Comparison of ENCODE assay signal across 8 mouse cellular contexts in the genomic region with DNA sequence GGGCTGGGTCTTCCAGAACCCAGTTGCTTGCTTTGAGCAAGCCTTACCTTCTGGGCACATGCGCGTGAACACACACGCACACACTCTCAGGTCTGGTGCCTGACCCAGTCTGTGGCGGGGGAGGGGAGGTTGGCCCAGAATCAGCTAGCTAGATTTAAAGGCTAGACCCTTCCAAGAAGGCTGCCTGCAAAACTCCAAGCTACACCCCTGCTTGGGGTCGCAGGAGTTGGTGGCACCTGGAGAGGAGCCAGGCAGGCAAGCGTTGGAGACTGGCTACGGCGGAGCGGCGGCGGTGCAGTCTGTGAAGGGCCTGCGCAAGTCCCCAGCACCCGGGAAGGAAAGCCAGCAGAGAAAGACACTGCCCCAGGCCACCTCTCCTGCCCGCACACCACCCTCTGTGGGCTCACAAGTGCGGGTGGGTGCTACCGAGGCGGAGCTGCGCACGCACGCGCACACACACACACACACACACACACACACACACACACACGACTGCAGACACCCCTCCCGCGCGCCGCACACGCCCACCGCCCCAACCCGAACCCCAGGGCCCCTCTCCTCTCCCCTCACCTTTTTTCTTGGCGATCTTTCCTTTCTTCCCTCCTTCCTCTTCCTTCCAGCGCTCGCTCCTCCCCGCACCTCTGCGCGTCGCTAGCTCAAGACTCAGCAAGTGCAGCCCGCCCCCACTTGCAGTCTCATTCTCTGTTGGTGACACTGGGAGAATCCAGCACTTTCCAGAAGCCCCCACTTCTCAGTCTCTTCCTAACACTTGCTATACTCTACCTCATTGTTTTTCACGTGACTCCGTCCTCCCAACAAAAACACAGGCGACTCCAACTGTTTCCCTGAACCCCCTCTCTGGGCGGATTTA. TPM values are rescaled to one million over a fixed set of nuclear protein-coding genes. Genes with fewer than 3 reads are reported as not detected.
A peak's percentile ranks its signal among the peaks of the same experiment; 100 is the strongest.
DNase-seq lines count a peak whose midpoint lies in the region; ATAC-seq and TF ChIP-seq lines count a peak whose summit lies in the region.

No protein-coding gene starts in this region.

- no peak for DNase-seq in G1E (ENCODE audit: low spot score)
- peak; percentile 25 to 47 for DNase-seq in heart, postnatal 10 days
- DNase-seq in layer of hippocampus, postnatal 25 days (ENCODE audit: extremely low spot score in 1 of 2, low spot score in 1 of 2) = peak; percentile 41 to 44
- peak; percentile 37 for DNase-seq in lung, postnatal 36 days
- peak; percentile 58 for DNase-seq in right cerebral cortex, postnatal 14 days
- DNase-seq in yolk sac, embryonic 10.5 days (ENCODE audit: low spot score) = no peak

- peaks cover 13% of the 10 kb centered on the region for H3K4me1 ChIP-seq in G1E (ENCODE audit: insufficient read depth, low read depth, low read length)
- no peaks in the 10 kb centered on the region for H3K4me1 ChIP-seq in bone marrow macrophage, adult 2 months (ENCODE audit: control insufficient read depth, insufficient read depth, low read length)
- H3K4me1 ChIP-seq in embryonic fibroblast, embryonic 13.5 days (ENCODE audit: control insufficient read depth, insufficient read depth, low read length) = peaks cover 4% of the 10 kb centered on the region; the same call in 1 of the 2 replicates

- intact Hi-C loops in heart, postnatal 10 days (cut with DNase I) = no loop called here

- ATAC-seq in G1E (ENCODE audit: extremely low read depth, insufficient number of reproducible peaks, low FRiP score, poor library complexity, severe bottlenecking) = no peak

- no peak for TF ChIP-seq POLR2A in bone marrow macrophage, adult 2 months (IDR thresholded peaks at IDR 0.05; ENCODE audit: borderline replicate concordance, low read depth, low read length)
- TF ChIP-seq POLR2A in embryonic fibroblast, embryonic 13.5 days (IDR thresholded peaks at IDR 0.05; ENCODE audit: low read depth, low read length) = 0 out of 2 replicates have a peak, but pooled peaks have one; percentile 28

- peaks cover 46% of the 10 kb centered on the region for H3K27me3 ChIP-seq in G1E (ENCODE audit: insufficient read depth, low read length)

- no peaks in the 10 kb centered on the region for H3K36me3 ChIP-seq in G1E (replicated peaks)

- H3K9me3 ChIP-seq in G1E (replicated peaks) = no peaks in the 10 kb centered on the region

- no peak for TF ChIP-seq CTCF in G1E (IDR thresholded peaks at IDR 0.05; ENCODE audit: low read depth, low read length)
- no peak for TF ChIP-seq CTCF in bone marrow macrophage, adult 2 months (IDR thresholded peaks at IDR 0.05; ENCODE audit: low read depth, low read length)
- TF ChIP-seq CTCF in embryonic fibroblast, embryonic 13.5 days (IDR thresholded peaks at IDR 0.05; ENCODE audit: borderline replicate concordance, insufficient read depth, low read length) = no peak

- peak overlapping the region; percentile 53; the same call in 1 of the 2 replicates for H3K4me3 ChIP-seq in G1E (ENCODE audit: low read depth, low read length)
- peak overlapping the region; percentile 68 for H3K4me3 ChIP-seq in bone marrow macrophage, adult 2 months (ENCODE audit: insufficient read depth, low read length)
- H3K4me3 ChIP-seq in embryonic fibroblast, embryonic 13.5 days (ENCODE audit: insufficient read depth, low read length) = peak overlapping the region; percentile 47

- H3K27ac ChIP-seq in bone marrow macrophage, adult 2 months (ENCODE audit: insufficient read depth, low read depth, low read length) = no peak overlapping the region
- no peak overlapping the region for H3K27ac ChIP-seq in embryonic fibroblast, embryonic 13.5 days (ENCODE audit: insufficient read depth, low read length)

RNA-seq across cellular contexts. Expression of gene Ociad2, which starts 2.6 kb away (rescaled TPM):
- total RNA-seq in G1E (2014; fragmentation: Nextera tagmentation) (not detected in 2 replicates), G1E (2017) (0.76 and 1.1 TPM in 2 replicates)
- polyA plus RNA-seq in G1E (2012) = not detected in 2 replicates
- 1.3 and 1.4 TPM in 2 replicates for polyA plus RNA-seq in bone marrow macrophage, adult 2 months (2012; ENCODE audit: insufficient read depth, insufficient read length, missing spikeins)
- 18.0 and 25.0 TPM in 2 replicates for polyA plus RNA-seq in embryonic fibroblast, embryonic 13.5 days (2011; ENCODE audit: insufficient read length, low read depth, missing spikeins)
- total RNA-seq in heart, postnatal 10 days (2021) = 1 to 10 TPM; 8.5 to 9.6 TPM
- total RNA-seq in layer of hippocampus, postnatal 25 days (2021) = 100 to 1,000 TPM; 122 to 128 TPM

RNA-seq across cellular contexts. Expression of gene Ociad1, which starts 45.6 kb away (rescaled TPM):
- total RNA-seq in G1E (2014; fragmentation: Nextera tagmentation) = 311 and 324 TPM in 2 replicates
- 223 and 231 TPM in 2 replicates for total RNA-seq in G1E (2017)
- 93.3 and 121 TPM in 2 replicates for polyA plus RNA-seq in G1E (2012)
- 234 and 286 TPM in 2 replicates for polyA plus RNA-seq in bone marrow macrophage, adult 2 months (2012; ENCODE audit: insufficient read depth, insufficient read length, missing spikeins)
- 426 and 477 TPM in 2 replicates for polyA plus RNA-seq in embryonic fibroblast, embryonic 13.5 days (2011; ENCODE audit: insufficient read length, low read depth, missing spikeins)
- total RNA-seq in heart, postnatal 10 days (2021) = 100 to 1,000 TPM; 264 TPM
- total RNA-seq in layer of hippocampus, postnatal 25 days (2021) = 100 to 1,000 TPM; 454 to 476 TPM

Comparison
In these comparisons a context has a peak if more than half of its experiments do, and no peak if none do; other contexts are left out.
1. DNase-seq: peak in heart, postnatal 10 days (2 of 2), layer of hippocampus, postnatal 25 days (2 of 2), lung, postnatal 36 days (single experiment) and right cerebral cortex, postnatal 14 days (single experiment); none in G1E (single experiment) and yolk sac, embryonic 10.5 days (single experiment).
2. RNA of gene Ociad2, which starts 2.6 kb away (total RNA-seq): 122 to 128 TPM in layer of hippocampus, postnatal 25 days; 8.5 to 9.6 TPM in heart, postnatal 10 days and 0.76 to 1.1 TPM in G1E; every median in the first group is over 10 times any median in the second.
3. Peak in every context shown above with its lines, with median percentiles within 50 percentile points of each other: H3K4me3 ChIP-seq.